Mouse (Mus musculus) CH12.LX (cell line): ENCODE data around the gene Syt5. TPM values are rescaled to one million over a fixed set of nuclear protein-coding genes. Genes with fewer than 3 reads are reported as not detected.
A peak's percentile ranks its signal among the peaks of the same experiment; 100 is the strongest.
"Not testable (repeated sequence)": the region's sequence is repeated elsewhere in the genome, so short reads cannot be mapped to it uniquely, and the experiment has no call there.

Source experiments
- DNase-seq: peaks from one replicate; pipeline ENCODE4 v3.0.0-alpha.2; 2013; ENCODE audit errors: extremely low read depth
- H3K27ac ChIP-seq: 2 replicates; pipeline ENCODE4 v1.5.1; 2012; ENCODE audit warnings: low read depth, mild to moderate bottlenecking, control low read depth, moderate library complexity; ENCODE audit not compliant: insufficient read depth
- H3K27me3 ChIP-seq: replicated peaks from 2 replicates; pipeline ENCODE3; 2012; ENCODE audit warnings: inconsistent platforms
- H3K36me3 ChIP-seq, 2 experiments: replicated peaks in 1 of 2; 2 replicates each; pipeline versions ENCODE3 to v1.6.1; 2012; ENCODE audit warnings: inconsistent platforms in 1 of 2, low read length in 1 of 2, mild to moderate bottlenecking in 1 of 2, mixed read lengths in 1 of 2, moderate library complexity in 1 of 2; ENCODE audit not compliant: control insufficient read depth in 1 of 2, insufficient read depth in 1 of 2
- H3K4me1 ChIP-seq, 2 experiments: 2 replicates each; pipeline ENCODE4 v1.6.1; 2012; ENCODE audit warnings: inconsistent platforms in 1 of 2, moderate library complexity in 1 of 2; ENCODE audit not compliant: insufficient read depth in 2 of 2, control insufficient read depth in 1 of 2
- H3K4me2 ChIP-seq: 2 replicates; pipeline ENCODE4 v1.6.1; 2012; ENCODE audit warnings: low read depth, mild to moderate bottlenecking, control low read depth; ENCODE audit not compliant: poor library complexity, insufficient read depth, severe bottlenecking
- H3K4me3 ChIP-seq, 3 experiments: fragments of 150-350 bp in 1 of 3; sonication (generic) in 1 of 3; replicated peaks in 1 of 3; 2 replicates each; pipeline versions ENCODE3 to v1.5.1; 2011 to 2012; ENCODE audit warnings: low read depth in 2 of 3, low read length in 2 of 3, mild to moderate bottlenecking in 2 of 3, moderate library complexity in 2 of 3, control low read depth in 1 of 3, improper control_type of control experiment in 1 of 3, inconsistent platforms in 1 of 3, mixed read lengths in 1 of 3; ENCODE audit not compliant: poor library complexity in 1 of 3
- H3K79me2 ChIP-seq: replicated peaks from 2 replicates; pipeline ENCODE4 v1.6.1; 2012; ENCODE audit warnings: mild to moderate bottlenecking, moderate library complexity; ENCODE audit not compliant: control insufficient read depth, poor library complexity, insufficient read depth, severe bottlenecking; ENCODE audit errors: extremely low read depth
- H3K9ac ChIP-seq: 2 replicates; pipeline ENCODE4 v1.6.1; 2012; ENCODE audit warnings: low read depth, mild to moderate bottlenecking, control low read depth, moderate library complexity; ENCODE audit not compliant: insufficient read depth
- H3K9me3 ChIP-seq: replicated peaks from 2 replicates; pipeline ENCODE3; 2012; ENCODE audit warnings: low read length, inconsistent platforms, mixed read lengths
- BHLHE40 ChIP-seq: IDR thresholded peaks from 2 replicates; pipeline ENCODE4 v1.6.1; 2011; ENCODE audit warnings: mild to moderate bottlenecking, low read depth, low read length, improper control_type of control experiment
- JUND ChIP-seq: conservative IDR thresholded peaks from 2 replicates; pipeline ENCODE4 v1.6.1; 2011; ENCODE audit warnings: low read depth, low read length, improper control_type of control experiment
- NRF1 ChIP-seq: IDR thresholded peaks from 2 replicates; pipeline ENCODE4 v1.6.1; 2014; ENCODE audit warnings: low read depth, mild to moderate bottlenecking, inconsistent platforms, low read length, improper control_type of control experiment, moderate library complexity
- RAD21 ChIP-seq: IDR thresholded peaks from 2 replicates; pipeline ENCODE4 v1.6.1; 2011; ENCODE audit warnings: low read depth, mild to moderate bottlenecking, low read length, improper control_type of control experiment, moderate library complexity
- SIN3A ChIP-seq: IDR thresholded peaks from 2 replicates; pipeline ENCODE4 v1.6.1; 2012; ENCODE audit warnings: low read length, improper control_type of control experiment, inconsistent platforms
- TBP ChIP-seq: conservative IDR thresholded peaks from 2 replicates; pipeline ENCODE4 v1.6.1; 2011; ENCODE audit warnings: low read depth, low read length, improper control_type of control experiment
- USF1 ChIP-seq: IDR thresholded peaks from 2 replicates; pipeline ENCODE4 v1.6.1; 2014; ENCODE audit warnings: low read depth, mild to moderate bottlenecking, inconsistent platforms, low read length, improper control_type of control experiment
- ZKSCAN1 ChIP-seq: IDR thresholded peaks from 2 replicates; pipeline ENCODE4 v1.6.1; 2012; ENCODE audit warnings: low read depth, inconsistent platforms, low read length, improper control_type of control experiment, borderline replicate concordance
- dilution Hi-C: fragments of 300-500 bp; cut with MboI; formaldehyde crosslinking; loops from 2 replicates; pipeline ENCODE4 v1.14.3; 2020; ENCODE audit warnings: low sequenced_read_pairs; ENCODE audit not compliant: extremely low pct_unique_long_range_greater_than_20kb, extremely low pct_ligation_motif_present
- in situ Hi-C: fragments of 300-500 bp; cut with MboI; formaldehyde crosslinking; loops from 3 replicates; pipeline ENCODE4 v1.14.3; 2019; ENCODE audit warnings: low sequenced_read_pairs, low pct_ligation_motif_present, low pct_unique_long_range_greater_than_20kb, mixed read lengths
- polyA plus RNA-seq: library from polyadenylated mRNA; unstranded; fragments of >175 nt; gene quantifications from 2 replicates; pipeline ENCODE4 v1.2.1, GENCODE M21; 2012; ENCODE audit warnings: low read depth; ENCODE audit not compliant: insufficient read length
- total RNA-seq, 2 experiments: library from RNA; depleted of rRNA; stranded (reverse); fragments of 300-350 nt in 1 of 2; fragments of >200 nt in 1 of 2; gene quantifications; 2 replicates each; pipeline ENCODE4 v1.2.3; 2012 to 2014

Syt5 gene
- total RNA-seq (2012; rRNA removed) (0.34 and 0.68 TPM in 2 replicates), total RNA-seq (2014; rRNA removed) (0.20 and 0.30 TPM in 2 replicates), polyA plus RNA-seq (0.30 and 0.46 TPM in 2 replicates)

- no peak for DNase-seq
- no peak for TF ChIP-seq USF1
- TF ChIP-seq NRF1: peak; percentile 77
- TF ChIP-seq RAD21: no peak
- TF ChIP-seq ZKSCAN1: no peak
- TF ChIP-seq SIN3A: no peak
- TF ChIP-seq TBP: no peak
- TF ChIP-seq BHLHE40: no peak; the same call in 1 of the 2 replicates
- no peak for TF ChIP-seq JUND
- Histone ChIP-seq H3K27ac (no peak within 1 kb of the TSS), H3K27me3 (peaks cover 51% of the 10 kb centered on the region), H3K4me1 (peaks cover 4 to 5% of the 10 kb centered on the region in 2 experiments; a peak in 3 of 4 replicates), H3K4me2 (peak within 1 kb of the TSS; percentile 77), H3K36me3 (no peaks in the 10 kb centered on the region), H3K9ac (no peak within 1 kb of the TSS), H3K79me2 (no peaks in the 10 kb centered on the region), H3K4me3 (no peak within 1 kb of the TSS), H3K9me3 (no peaks in the 10 kb centered on the region)
- in situ Hi-C loops: no loop called here
- dilution Hi-C loops: no loop called here
These were observed at the start of gene Syt5 for GRCm38 (mm10) chr7:4547221-4547641. Gene Syt5, minus strand, starts transcription at chr7:4547541.

GRCm38 (mm10) chr7:4597046-4597445, 49.7 kb upstream of the Syt5 start:
- H3K4me1 ChIP-seq, H3K9me3 ChIP-seq, H3K27ac ChIP-seq, H3K9ac ChIP-seq, in situ Hi-C loops, H3K79me2 ChIP-seq, DNase-seq, H3K36me3 ChIP-seq, H3K4me3 ChIP-seq, H3K27me3 ChIP-seq, dilution Hi-C loops, H3K4me2 ChIP-seq: not testable (repeated sequence)

- H3K4me3 ChIP-seq, in situ Hi-C loops, H3K27me3 ChIP-seq, H3K9ac ChIP-seq, H3K79me2 ChIP-seq, H3K36me3 ChIP-seq, H3K4me1 ChIP-seq, DNase-seq, H3K27ac ChIP-seq, H3K4me2 ChIP-seq, H3K9me3 ChIP-seq, dilution Hi-C loops: not testable (repeated sequence)
These were observed 34.1 kb upstream of the Syt5 start for GRCm38 (mm10) chr7:4581481-4581880.

- H3K4me3 ChIP-seq, DNase-seq, H3K4me2 ChIP-seq, H3K27ac ChIP-seq, H3K9ac ChIP-seq, in situ Hi-C loops, H3K9me3 ChIP-seq, H3K27me3 ChIP-seq, H3K79me2 ChIP-seq, H3K4me1 ChIP-seq, H3K36me3 ChIP-seq, dilution Hi-C loops: not testable (repeated sequence)
These were observed 25.0 kb upstream of the Syt5 start for GRCm38 (mm10) chr7:4572361-4572760.
